Mouse (Mus musculus): ENCODE data around the gene Asic2.

DNA sequence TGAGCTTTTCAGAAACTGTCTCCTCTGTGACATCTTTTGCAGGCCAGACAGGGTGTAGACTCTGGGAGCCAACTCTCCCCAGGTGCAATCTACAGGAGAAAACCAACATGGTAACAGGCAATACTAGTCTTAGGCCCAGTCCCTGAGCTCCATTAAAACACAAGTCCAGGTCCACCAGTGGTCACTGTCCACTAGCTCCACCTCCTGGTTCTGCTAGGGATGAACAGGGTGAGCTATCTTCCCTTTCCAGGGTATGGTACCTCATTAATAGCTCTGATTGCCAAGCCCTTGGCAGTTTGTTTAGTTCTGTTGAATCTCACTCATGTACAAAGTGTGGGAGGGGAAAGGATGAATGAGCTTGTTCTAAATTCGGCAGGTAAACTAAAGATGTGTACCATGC, 270.2 kb downstream of the Asic2 start:
- no peak for TF ChIP-seq POLR2A (IDR thresholded peaks at IDR 0.05; ENCODE audit: extremely low read depth, insufficient read depth, low read length)
- TF ChIP-seq CTCF (IDR thresholded peaks at IDR 0.05; ENCODE audit: low read depth, low read length): no peak

All from liver, adult 2 months (tissue).